Mouse (Mus musculus) stomach, embryonic 16.5 days (tissue): ENCODE measurements at regions not wholly inside any gene's neighbourhood (a gene's known extent, or its start where the extent isn't known, plus 50 kb on each side); places are given as distances from the start of the nearest gene placed in this dataset.
A peak's percentile ranks its signal among the peaks of the same experiment; 100 is the strongest.
"Not testable (repeated sequence)": the region's sequence is repeated elsewhere in the genome, so short reads cannot be mapped to it uniquely, and the experiment has no call there.

Experiments used
- ATAC-seq: fragments of 200-750 bp; cut with Nextera tagmentation; 2 replicates; pipeline ENCODE4 v1.8.0; 2017; ENCODE audit warnings: moderate number of reproducible peaks, moderate TSS enrichment; ENCODE audit not compliant: insufficient read depth, low FRiP score
- H3K27ac ChIP-seq: fragments of 300-500 bp; sonication (generic); 2 replicates; pipeline ENCODE4 v1.5.1; 2014; ENCODE audit warnings: low read length
- H3K27me3 ChIP-seq: fragments of 300-500 bp; sonication (generic); 2 replicates; pipeline ENCODE4 v1.6.1; 2014; ENCODE audit warnings: low read length, control low read depth, mixed read lengths; ENCODE audit not compliant: control insufficient read depth, insufficient read depth
- H3K36me3 ChIP-seq: fragments of 300-500 bp; sonication (generic); 2 replicates; pipeline ENCODE4 v1.6.1; 2014; ENCODE audit warnings: low read length; ENCODE audit not compliant: control insufficient read depth, insufficient read depth
- H3K4me1 ChIP-seq: fragments of 300-500 bp; sonication (generic); 2 replicates; pipeline ENCODE4 v1.6.1; 2014; ENCODE audit warnings: low read length, control low read depth, mixed read lengths; ENCODE audit not compliant: control insufficient read depth, insufficient read depth
- H3K4me2 ChIP-seq: fragments of 300-500 bp; sonication (generic); 2 replicates; pipeline ENCODE4 v1.6.1; 2014; ENCODE audit warnings: low read depth, low read length, mixed read lengths
- H3K4me3 ChIP-seq: fragments of 300-500 bp; sonication (generic); replicated peaks from 2 replicates; pipeline ENCODE4 v1.5.1; 2014; ENCODE audit warnings: mild to moderate bottlenecking, low read length
- H3K9ac ChIP-seq: fragments of 300-500 bp; sonication (generic); 2 replicates; pipeline ENCODE4 v1.6.1; 2014; ENCODE audit warnings: low read length
- H3K9me3 ChIP-seq: fragments of 300-500 bp; sonication (generic); replicated peaks from 2 replicates; pipeline ENCODE4 v1.6.1; 2016; ENCODE audit warnings: low read length, control low read depth; ENCODE audit not compliant: control insufficient read depth
- WGBS: fragments of 180-500 bp; shearing (Covaris S2); extraction: QIAGEN DNeasy Blood & Tissue Kit; methylation state at CpG from one replicate; pipeline ENCODE4 v1.1.7; 2014; 5-methylcytosine and 5-hydroxymethylcytosine counted together

- WGBS, result 69% methylated on average over 7 of the region's 7 CpGs
- H3K4me2 ChIP-seq, H3K4me1 ChIP-seq, H3K9ac ChIP-seq, ATAC-seq, H3K9me3 ChIP-seq, H3K27ac ChIP-seq, H3K36me3 ChIP-seq, H3K4me3 ChIP-seq, H3K27me3 ChIP-seq: not testable (repeated sequence)
Observed at GRCm38 (mm10) chr8:26645375-26645774, 331.8 kb upstream of the Zfp703 start.

GRCm38 (mm10) chr8:26650287-26650686 lies 326.8 kb upstream of the Zfp703 start:
- no peak for ATAC-seq
- no peaks in the 10 kb centered on the region for H3K9me3 ChIP-seq
- no peak overlapping the region for H3K4me3 ChIP-seq
- no peak overlapping the region for H3K27ac ChIP-seq
- H3K4me1 ChIP-seq, result no peaks in the 10 kb centered on the region
- H3K4me2 ChIP-seq, result no peak overlapping the region
- WGBS, result 53% methylated on average over 1 of the region's 1 CpGs
- H3K9ac ChIP-seq, result no peak overlapping the region
- H3K36me3 ChIP-seq, result no peaks in the 10 kb centered on the region
- no peaks in the 10 kb centered on the region for H3K27me3 ChIP-seq

GRCm38 (mm10) chr8:26655897-26656296 lies 321.2 kb upstream of the Zfp703 start:
- ATAC-seq, result peak; percentile 74
- no peaks in the 10 kb centered on the region for H3K36me3 ChIP-seq
- 21% methylated on average over 8 of the region's 8 CpGs for WGBS
- H3K4me2 ChIP-seq, result no peak overlapping the region
- no peaks in the 10 kb centered on the region for H3K4me1 ChIP-seq
- H3K9me3 ChIP-seq, result no peaks in the 10 kb centered on the region
- H3K4me3 ChIP-seq, result no peak overlapping the region
- H3K9ac ChIP-seq, result no peak overlapping the region
- H3K27me3 ChIP-seq, result no peaks in the 10 kb centered on the region
- H3K27ac ChIP-seq, result no peak overlapping the region

GRCm38 (mm10) chr8:26656310-26657075 lies 320.6 kb upstream of the Zfp703 start:
- no peak overlapping the region for H3K27ac ChIP-seq
- H3K9me3 ChIP-seq, result no peaks in the 10 kb centered on the region
- H3K4me3 ChIP-seq, result no peak overlapping the region
- no peaks in the 10 kb centered on the region for H3K27me3 ChIP-seq
- H3K9ac ChIP-seq, result no peak overlapping the region
- H3K4me2 ChIP-seq, result no peak overlapping the region
- 47% methylated on average over 13 of the region's 13 CpGs for WGBS
- H3K4me1 ChIP-seq, result no peaks in the 10 kb centered on the region
- no peaks in the 10 kb centered on the region for H3K36me3 ChIP-seq
- no peak for ATAC-seq

DNA sequence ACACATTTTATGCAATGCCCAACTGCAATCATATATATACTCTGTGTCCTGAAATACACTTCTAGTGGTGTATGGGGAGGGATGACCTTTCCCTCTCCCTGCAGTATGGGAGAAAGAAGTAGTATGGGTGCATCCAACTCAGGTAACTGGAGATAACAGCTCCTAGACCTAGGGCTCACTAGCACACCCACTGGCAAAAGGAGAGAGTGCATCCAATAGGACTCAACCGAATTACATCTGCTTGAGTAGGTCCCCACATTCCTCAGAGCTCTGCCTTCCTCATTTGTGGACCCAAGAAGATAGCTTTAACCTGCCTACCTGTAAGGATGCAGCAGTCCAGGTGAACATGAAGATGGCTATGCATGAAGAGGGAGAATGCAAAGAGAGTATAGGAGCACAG lies 317.7 kb upstream of the Zfp703 start:
- Histone ChIP-seq H3K4me3 (no peak overlapping the region), H3K27me3 (no peaks in the 10 kb centered on the region), H3K4me1 (no peaks in the 10 kb centered on the region), H3K27ac (no peak overlapping the region), H3K9ac (no peak overlapping the region), H3K9me3 (no peaks in the 10 kb centered on the region), H3K4me2 (no peak overlapping the region), H3K36me3 (no peaks in the 10 kb centered on the region)
- ATAC-seq, result no peak
- 44% methylated on average over 1 of the region's 1 CpGs for WGBS

GRCm38 (mm10) chr8:26669541-26669940 lies 307.6 kb upstream of the Zfp703 start:
- 81% methylated on average over 3 of the region's 3 CpGs for WGBS
- no peak for ATAC-seq
- peaks cover 5% of the 10 kb centered on the region for H3K4me1 ChIP-seq
- no peak overlapping the region for H3K4me2 ChIP-seq
- H3K27ac ChIP-seq, result no peak overlapping the region
- no peaks in the 10 kb centered on the region for H3K27me3 ChIP-seq
- no peaks in the 10 kb centered on the region for H3K36me3 ChIP-seq
- H3K9ac ChIP-seq, result no peak overlapping the region
- H3K9me3 ChIP-seq, result no peaks in the 10 kb centered on the region
- no peak overlapping the region for H3K4me3 ChIP-seq

DNA sequence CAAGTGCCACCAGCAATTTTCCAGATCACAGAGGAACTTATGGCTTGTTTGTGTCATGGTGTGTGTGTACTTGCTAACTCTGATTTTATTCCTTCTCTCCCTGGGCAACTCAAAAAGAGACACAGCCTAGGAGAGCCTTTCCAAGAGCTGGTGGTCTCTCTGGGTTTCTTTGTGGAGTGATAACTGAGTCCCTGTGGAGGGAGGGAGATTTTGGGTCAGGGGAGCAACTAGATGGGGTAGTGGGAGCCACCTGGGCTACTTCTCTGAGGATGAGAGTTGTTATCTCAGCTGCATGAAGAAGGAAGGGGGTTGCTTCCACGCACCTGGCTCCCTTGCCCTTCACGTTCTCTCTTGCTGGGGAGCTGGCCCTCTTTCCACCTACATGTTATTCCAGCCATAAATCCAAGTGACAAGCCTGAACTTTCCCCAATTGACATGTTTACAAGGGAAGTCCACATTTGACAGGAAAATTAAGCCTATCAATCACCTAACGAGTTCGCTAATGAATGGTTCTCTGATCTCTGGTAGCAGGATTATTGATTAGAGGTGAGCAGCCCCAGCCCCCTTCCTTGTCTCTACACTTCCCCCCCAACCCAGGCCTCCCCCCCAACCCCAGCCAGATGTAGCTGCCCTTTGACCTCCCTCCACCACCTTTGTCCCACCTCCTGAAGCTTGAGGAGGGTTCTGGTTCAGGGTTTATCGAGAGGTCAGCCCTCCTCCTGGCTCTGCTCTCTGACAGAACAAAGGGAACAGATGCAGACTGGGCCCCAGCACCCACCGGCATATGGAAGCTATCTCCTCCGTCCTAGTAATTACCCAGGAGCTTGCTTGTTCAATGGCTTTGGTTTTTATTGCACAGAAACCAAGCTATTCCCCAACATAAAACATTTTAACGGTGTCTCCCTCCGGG lies 304.4 kb upstream of the Zfp703 start:
- 28% methylated on average over 9 of the region's 9 CpGs for WGBS
- H3K27me3 ChIP-seq, result no peaks in the 10 kb centered on the region; the same call in 1 of the 2 replicates

GRCm38 (mm10) chr8:26677584-26678138 lies 299.5 kb upstream of the Zfp703 start:
- ATAC-seq, result no peak
- Histone ChIP-seq H3K9ac (no peak overlapping the region), H3K4me2 (no peak overlapping the region), H3K4me1 (peaks cover 5% of the 10 kb centered on the region), H3K27me3 (peaks cover 4% of the 10 kb centered on the region; the same call in 1 of the 2 replicates), H3K9me3 (no peaks in the 10 kb centered on the region), H3K27ac (no peak overlapping the region), H3K36me3 (no peaks in the 10 kb centered on the region), H3K4me3 (no peak overlapping the region)
- 47% methylated on average over 18 of the region's 18 CpGs for WGBS

More for the DNA sequence above, 304.4 kb upstream of the Zfp703 start:
- peaks cover 5% of the 10 kb centered on the region for H3K4me1 ChIP-seq
- H3K9ac ChIP-seq, result no peak overlapping the region
- H3K9me3 ChIP-seq, result no peaks in the 10 kb centered on the region
- no peak overlapping the region for H3K4me2 ChIP-seq
- H3K36me3 ChIP-seq, result no peaks in the 10 kb centered on the region
- ATAC-seq, result no peak
- no peak overlapping the region for H3K4me3 ChIP-seq
- H3K27ac ChIP-seq, result no peak overlapping the region

DNA sequence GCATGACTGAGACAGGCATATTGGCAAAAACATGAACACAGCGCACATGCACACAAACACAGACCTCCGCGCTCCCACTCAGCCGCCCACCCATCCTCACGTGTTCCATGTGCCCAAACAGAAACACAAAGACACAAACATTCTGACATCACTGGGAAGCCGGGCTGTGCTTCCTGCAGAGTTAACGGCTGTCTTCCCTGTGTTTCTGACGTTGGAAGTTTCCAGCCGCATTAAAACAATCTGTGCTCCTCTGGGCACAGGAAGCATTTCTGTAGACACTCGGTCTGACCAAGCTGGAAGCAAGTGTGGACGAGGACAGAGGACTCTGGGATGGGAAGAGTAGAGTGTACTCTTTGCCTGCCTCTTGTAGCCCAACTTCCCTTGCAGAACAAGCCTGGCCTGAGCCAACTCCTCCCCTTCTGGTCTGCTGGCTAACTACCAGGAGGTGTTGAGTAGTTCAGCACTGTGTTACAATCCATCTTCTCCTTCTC lies 296.2 kb upstream of the Zfp703 start:
- WGBS, result 59% methylated on average over 11 of the region's 11 CpGs
- no peaks in the 10 kb centered on the region for H3K9me3 ChIP-seq
- H3K27me3 ChIP-seq, result peaks cover 4% of the 10 kb centered on the region; the same call in 1 of the 2 replicates
- no peaks in the 10 kb centered on the region for H3K4me1 ChIP-seq
- H3K27ac ChIP-seq, result no peak overlapping the region
- H3K36me3 ChIP-seq, result no peaks in the 10 kb centered on the region
- no peak overlapping the region for H3K4me3 ChIP-seq
- ATAC-seq, result no peak
- no peak overlapping the region for H3K4me2 ChIP-seq
- no peak overlapping the region for H3K9ac ChIP-seq
